Mouse (Mus musculus) olfactory bulb, adult 2 months (tissue): ENCODE results near the gene Trim12a.
"Not testable (repeated sequence)": the region's sequence is repeated elsewhere in the genome, so short reads cannot be mapped to it uniquely, and the experiment has no call there.

ENCODE experiments used
- CTCF ChIP-seq: fragments of 200-500 bp; IDR thresholded peaks from 2 replicates; pipeline ENCODE4 v1.5.1; 2012; ENCODE audit warnings: low read depth, mild to moderate bottlenecking, low read length, moderate library complexity; ENCODE audit not compliant: insufficient read depth
- POLR2A ChIP-seq: fragments of 200-500 bp; IDR thresholded peaks from 2 replicates; pipeline ENCODE4 v1.6.1; 2012; ENCODE audit warnings: mild to moderate bottlenecking, low read depth, low read length, moderate library complexity; ENCODE audit not compliant: insufficient read depth

DNA sequence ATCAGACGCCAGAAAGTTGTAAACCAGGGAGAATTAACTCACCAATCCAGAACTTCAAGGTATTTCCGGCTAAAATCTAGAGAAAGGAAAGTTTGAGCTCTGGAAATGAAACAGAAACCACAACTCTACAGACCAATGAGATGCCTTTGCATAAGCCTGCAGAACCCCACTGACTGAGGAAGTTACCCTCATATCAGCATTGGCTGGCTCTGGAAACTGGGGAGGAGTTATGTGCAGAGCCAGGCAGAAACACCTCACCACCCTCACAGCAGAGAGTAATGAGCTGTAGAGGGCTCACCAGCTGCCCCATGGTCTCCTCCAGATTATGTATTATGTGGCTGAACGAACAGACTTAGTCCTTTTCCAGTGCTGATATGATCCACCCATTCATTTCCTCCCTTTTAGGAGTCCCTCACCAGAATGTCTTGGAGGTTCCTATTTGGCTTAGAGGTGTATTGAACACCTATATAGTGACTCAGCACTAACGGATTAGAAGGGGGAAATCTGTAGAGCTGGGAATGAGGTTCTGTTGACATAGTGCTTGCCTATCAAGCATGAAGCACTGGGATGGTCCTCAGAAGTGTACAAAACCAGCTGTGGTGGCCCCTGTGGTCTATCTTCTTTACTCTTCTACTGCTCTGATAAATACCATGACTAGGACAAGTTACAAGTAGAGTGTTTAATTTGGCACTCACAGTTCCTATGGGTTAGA is at the start of gene Trim12a:
- TF ChIP-seq POLR2A, CTCF: not testable (repeated sequence)
